ENCODE assay signal across 8 mouse cellular contexts in the genomic region with DNA sequence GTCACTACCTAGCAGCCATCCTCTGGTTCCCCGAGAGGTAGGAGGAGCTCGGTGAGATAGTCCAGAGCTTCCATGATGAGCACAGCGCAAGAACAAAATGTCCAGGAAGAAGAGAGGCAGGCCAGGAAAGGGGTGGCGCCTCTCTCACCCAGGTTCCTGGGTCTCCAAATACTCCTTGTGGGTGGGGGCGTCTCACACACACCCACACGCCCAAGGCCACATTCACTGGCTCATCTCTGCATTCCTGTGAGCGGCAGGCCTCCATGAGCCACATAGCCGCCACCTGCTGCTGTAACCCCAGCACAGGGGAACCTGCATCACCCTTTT. TPM values are rescaled to one million over a fixed set of nuclear protein-coding genes. Genes with fewer than 3 reads are reported as not detected.
DNase-seq lines count a peak whose midpoint lies in the region; ATAC-seq and TF ChIP-seq lines count a peak whose summit lies in the region.

No protein-coding gene starts in this region.

- no peak for TF ChIP-seq EP300 in lung, postnatal 0 days (IDR thresholded peaks at IDR 0.05)

- H3K9me3 ChIP-seq in lung, postnatal 0 days (ENCODE audit: low read length) = no peaks in the 10 kb centered on the region
- H3K9me3 ChIP-seq in limb, embryonic 14.5 days (ENCODE audit: control insufficient read depth, low read length) = no peaks in the 10 kb centered on the region

- no peak for ATAC-seq in lung, postnatal 0 days
- ATAC-seq in limb, embryonic 14.5 days (ENCODE audit: low FRiP score, low read depth) = no peak

- H3K36me3 ChIP-seq in lung, postnatal 0 days (ENCODE audit: insufficient read depth, low read length) = no peaks in the 10 kb centered on the region
- no peaks in the 10 kb centered on the region for H3K36me3 ChIP-seq in limb, embryonic 14.5 days (ENCODE audit: control insufficient read depth, insufficient read depth, low read length)

- peaks cover 25% of the 10 kb centered on the region for H3K4me1 ChIP-seq in cerebellum, adult 2 months (ENCODE audit: control insufficient read depth, insufficient read depth, low read length)
- peaks cover 3% of the 10 kb centered on the region; the same call in 1 of the 2 replicates for H3K4me1 ChIP-seq in lung, postnatal 0 days (ENCODE audit: insufficient read depth, low read depth, low read length)
- H3K4me1 ChIP-seq in limb, embryonic 14.5 days (ENCODE audit: control insufficient read depth, insufficient read depth, low read length) = peaks cover 5% of the 10 kb centered on the region; the same call in 1 of the 2 replicates

- no peaks in the 10 kb centered on the region for H3K27me3 ChIP-seq in cerebellum, adult 2 months (ENCODE audit: control insufficient read depth, insufficient read depth, low read length)
- H3K27me3 ChIP-seq in lung, postnatal 0 days (replicated peaks; ENCODE audit: insufficient read depth, low read length) = peaks cover 28% of the 10 kb centered on the region
- H3K27me3 ChIP-seq in limb, embryonic 14.5 days (ENCODE audit: control insufficient read depth, insufficient read depth, low read length) = peaks cover 28% of the 10 kb centered on the region

- H3K9ac ChIP-seq in lung, postnatal 0 days (replicated peaks; ENCODE audit: low read depth) = no peak overlapping the region
- H3K9ac ChIP-seq in limb, embryonic 14.5 days (ENCODE audit: low read depth, low read length, severe bottlenecking) = peak overlapping the region; percentile 56

- DNase-seq in cerebellum, adult 2 months = peak in 1 of 2 experiments; percentile 71
- no peak for DNase-seq in cerebellum, postnatal 4 days (ENCODE audit: low spot score in 2 of 2)
- DNase-seq in lung, postnatal 0 days (ENCODE audit: low spot score) = no peak
- no peak for DNase-seq in lung, postnatal 4 days
- no peak for DNase-seq in limb, embryonic 14.5 days (ENCODE audit: low spot score)
- DNase-seq in gastrocnemius, adult 2 months = no peak
- no peak for DNase-seq in adrenal gland, adult 18-20 months (ENCODE audit: low spot score in 2 of 2)
- DNase-seq in embryo, embryonic 10 days (ENCODE audit: low spot score) = no peak

- WGBS in cerebellum, adult 2 months = 22% methylated on average over 8 of the region's 8 CpGs
- WGBS in lung, postnatal 0 days = 23% methylated on average over 7 of the region's 8 CpGs
- WGBS in limb, embryonic 14.5 days = 10% methylated on average over 8 of the region's 8 CpGs

- 0 out of 2 replicates have a peak overlapping the region, but pooled peaks have one; percentile 76 for H3K4me2 ChIP-seq in lung, postnatal 0 days (replicated peaks; ENCODE audit: low read depth, low read length)
- H3K4me2 ChIP-seq in limb, embryonic 14.5 days (replicated peaks; ENCODE audit: low read depth, low read length, severe bottlenecking) = peak overlapping the region; percentile 97

- H3K4me3 ChIP-seq in cerebellum, adult 2 months (replicated peaks; ENCODE audit: insufficient read depth, low read depth, low read length) = peak overlapping the region; percentile 94
- H3K4me3 ChIP-seq in lung, postnatal 0 days (ENCODE audit: low read depth, low read length) = peak overlapping the region; percentile 38; the same call in 1 of the 2 replicates
- H3K4me3 ChIP-seq in limb, embryonic 14.5 days (replicated peaks; ENCODE audit: low read length) = peak overlapping the region; percentile 65
- no peak overlapping the region for H3K4me3 ChIP-seq in gastrocnemius, adult 2 months

- intact Hi-C loops in gastrocnemius, adult 2 months (cut with DNase I) = no loop called here

- no peak for TF ChIP-seq CTCF in cerebellum, adult 2 months (IDR thresholded peaks at IDR 0.05; ENCODE audit: borderline replicate concordance, insufficient read depth, low read depth, low read length)
- TF ChIP-seq CTCF in lung, postnatal 0 days (IDR thresholded peaks at IDR 0.05) = no peak
- no peak for TF ChIP-seq CTCF in gastrocnemius, adult 2 months (IDR thresholded peaks at IDR 0.05)

- no peak for TF ChIP-seq POLR2A in cerebellum, adult 2 months (IDR thresholded peaks at IDR 0.05; ENCODE audit: borderline replicate concordance, insufficient read depth, low read length)
- no peak for TF ChIP-seq POLR2A in limb, embryonic 14.5 days (IDR thresholded peaks at IDR 0.05; ENCODE audit: borderline replicate concordance, extremely low read depth, insufficient read depth, insufficient read length)

- H3K27ac ChIP-seq in cerebellum, adult 2 months (ENCODE audit: insufficient read depth, low read length) = peak overlapping the region; percentile 90
- H3K27ac ChIP-seq in lung, postnatal 0 days (ENCODE audit: low read length) = no peak overlapping the region
- H3K27ac ChIP-seq in limb, embryonic 14.5 days (replicated peaks; ENCODE audit: low read depth, low read length) = no peak overlapping the region
- H3K27ac ChIP-seq in gastrocnemius, adult 2 months = no peak overlapping the region

RNA-seq across cellular contexts. Expression of gene Tunar, which starts 2.4 kb away (rescaled TPM):
- 29.6 and 32.4 TPM in 2 replicates for polyA plus RNA-seq in cerebellum, adult 2 months (2012; rRNA removed)
- polyA plus RNA-seq in lung, postnatal 0 days (2015; fragmentation: Nextera tagmentation; extraction: Ambion mirVana) = not detected in 2 replicates
- 0.31 and 0.40 TPM in 2 replicates for polyA plus RNA-seq in limb, embryonic 14.5 days (2012; rRNA removed)
- polyA plus RNA-seq in limb, embryonic 14.5 days (2014; fragmentation: Nextera tagmentation; extraction: Ambion mirVana) = 0.19 and 0.21 TPM in 2 replicates
- total RNA-seq in gastrocnemius, adult 2 months (2021) = not detected
- under 1 TPM; 0.38 to 0.40 TPM for total RNA-seq in adrenal gland, adult 18-20 months (2021)

Comparison
In these comparisons a context has a peak if more than half of its experiments do, and no peak if none do; other contexts are left out.
1. RNA of gene Tunar, which starts 2.4 kb away (polyA plus RNA-seq): 29.6 to 32.4 TPM in cerebellum, adult 2 months; 0.19 to 0.40 TPM in limb, embryonic 14.5 days and not detected in lung, postnatal 0 days; every median in the first group is over 10 times any median in the second.